Mouse (Mus musculus): Measurements from ENCODE around the gene Stpg4. TPM values are rescaled to one million over a fixed set of nuclear protein-coding genes. Genes with fewer than 3 reads are reported as not detected.

Gene Stpg4
- total RNA-seq, 2 experiments from 2014 or later: not detected

- intact Hi-C loops (cut with DNase I): no loop called here
- peak overlapping the region; percentile 80 for H3K27ac ChIP-seq
- TF ChIP-seq CTCF (IDR thresholded peaks at IDR 0.05): no peak
- DNase-seq: peak; percentile 72
- no peak overlapping the region for H3K4me3 ChIP-seq
These were observed 36.3 kb downstream of the Stpg4 start for GRCm38 (mm10) chr17:87391242-87391641.

GRCm38 (mm10) chr17:87387068-87387467, 40.5 kb downstream of the Stpg4 start:
- DNase-seq: peak; percentile 63
- Histone ChIP-seq H3K4me3 (no peak overlapping the region), H3K27ac (peak overlapping the region; percentile 48)
- intact Hi-C loops (cut with DNase I): no loop called here
- TF ChIP-seq CTCF (IDR thresholded peaks at IDR 0.05): no peak

GRCm38 (mm10) chr17:87385835-87386234, 41.7 kb downstream of the Stpg4 start:
- intact Hi-C loops (cut with DNase I): no loop called here
- TF ChIP-seq CTCF (IDR thresholded peaks at IDR 0.05): no peak
- DNase-seq: no peak

GRCm38 (mm10) chr17:87380681-87381080, 46.9 kb downstream of the Stpg4 start:
- DNase-seq: peak; percentile 21

More at GRCm38 (mm10) chr17:87385835-87386234, 41.7 kb downstream of the Stpg4 start:
- peak overlapping the region; percentile 43; the same call in 1 of the 2 replicates for H3K27ac ChIP-seq
- H3K4me3 ChIP-seq: no peak overlapping the region

GRCm38 (mm10) chr17:87379821-87380220, 47.7 kb downstream of the Stpg4 start:
- DNase-seq: peak; percentile 73
- Histone ChIP-seq H3K27ac (peak overlapping the region; percentile 93), H3K4me3 (no peak overlapping the region)
- intact Hi-C loops (cut with DNase I): no loop called here
- TF ChIP-seq CTCF (IDR thresholded peaks at IDR 0.05): no peak

More at GRCm38 (mm10) chr17:87380681-87381080, 46.9 kb downstream of the Stpg4 start:
- no peak overlapping the region for H3K4me3 ChIP-seq
- intact Hi-C loops (cut with DNase I): no loop called here
- peak overlapping the region; percentile 93 for H3K27ac ChIP-seq
- TF ChIP-seq CTCF (IDR thresholded peaks at IDR 0.05): no peak

GRCm38 (mm10) chr17:87379160-87379624, 48.3 kb downstream of the Stpg4 start:
- DNase-seq: peak; percentile 54
- no peak for TF ChIP-seq CTCF (IDR thresholded peaks at IDR 0.05)
- peak overlapping the region; percentile 93 for H3K27ac ChIP-seq
- intact Hi-C loops (cut with DNase I): no loop called here
- H3K4me3 ChIP-seq: no peak overlapping the region

- intact Hi-C loops (cut with DNase I): no loop called here
- H3K4me3 ChIP-seq: peak overlapping the region; percentile 43
- peak; percentile 83 for DNase-seq
- no peak for TF ChIP-seq CTCF (IDR thresholded peaks at IDR 0.05)
- H3K27ac ChIP-seq: peak overlapping the region; percentile 93
These were observed 49.0 kb downstream of the Stpg4 start for GRCm38 (mm10) chr17:87378354-87379159.

- peak overlapping the region; percentile 43 for H3K4me3 ChIP-seq
- H3K27ac ChIP-seq: peak overlapping the region; percentile 93
- peak; percentile 63 for DNase-seq
- no peak for TF ChIP-seq CTCF (IDR thresholded peaks at IDR 0.05)
- intact Hi-C loops (cut with DNase I): loop anchor here (1.0 to 2.0 kb wide), 2 partner anchors 25 to 70 kb away; no protein-coding TSS in a partner anchor
These were observed 50.0 kb downstream of the Stpg4 start for GRCm38 (mm10) chr17:87377536-87377935.

- TF ChIP-seq CTCF (IDR thresholded peaks at IDR 0.05): no peak
- H3K27ac ChIP-seq: peak overlapping the region; percentile 93
- H3K4me3 ChIP-seq: peak overlapping the region; percentile 43
- intact Hi-C loops (cut with DNase I): loop anchor here (1.0 to 2.0 kb wide), 3 partner anchors 24 to 70 kb away; no protein-coding TSS in a partner anchor
- DNase-seq: peak; percentile 91
These were observed 50.6 kb downstream of the Stpg4 start for GRCm38 (mm10) chr17:87376831-87377471.

GRCm38 (mm10) chr17:87375941-87376511, 51.5 kb downstream of the Stpg4 start:
- peak overlapping the region; percentile 53 for H3K4me3 ChIP-seq
- H3K27ac ChIP-seq: peak overlapping the region; percentile 93
- TF ChIP-seq CTCF (IDR thresholded peaks at IDR 0.05): no peak
- DNase-seq: peak; percentile 65
- intact Hi-C loops (cut with DNase I): loop anchor here (1.0 to 2.0 kb wide), 2 partner anchors 23 to 60 kb away; no protein-coding TSS in a partner anchor

- DNase-seq: no peak
- TF ChIP-seq CTCF (IDR thresholded peaks at IDR 0.05): no peak
- intact Hi-C loops (cut with DNase I): no loop called here
- no peak overlapping the region for H3K4me3 ChIP-seq
- H3K27ac ChIP-seq: peak overlapping the region; percentile 40
These were observed 54.2 kb downstream of the Stpg4 start for GRCm38 (mm10) chr17:87373327-87373726.

GRCm38 (mm10) chr17:87372189-87372588, 55.4 kb downstream of the Stpg4 start:
- DNase-seq: no peak
- no peak for TF ChIP-seq CTCF (IDR thresholded peaks at IDR 0.05)
- Histone ChIP-seq H3K27ac (peak overlapping the region; percentile 56), H3K4me3 (no peak overlapping the region)
- intact Hi-C loops (cut with DNase I): no loop called here
